Mouse (Mus musculus): ENCODE results near the gene Lrrc73. TPM values are rescaled to one million over a fixed set of nuclear protein-coding genes. Genes with fewer than 3 reads are reported as not detected.

Gene Lrrc73
- polyA plus RNA-seq (2014; fragmentation: Nextera tagmentation; extraction: Ambion mirVana): 0.70 and 0.79 TPM in 2 replicates

DNA sequence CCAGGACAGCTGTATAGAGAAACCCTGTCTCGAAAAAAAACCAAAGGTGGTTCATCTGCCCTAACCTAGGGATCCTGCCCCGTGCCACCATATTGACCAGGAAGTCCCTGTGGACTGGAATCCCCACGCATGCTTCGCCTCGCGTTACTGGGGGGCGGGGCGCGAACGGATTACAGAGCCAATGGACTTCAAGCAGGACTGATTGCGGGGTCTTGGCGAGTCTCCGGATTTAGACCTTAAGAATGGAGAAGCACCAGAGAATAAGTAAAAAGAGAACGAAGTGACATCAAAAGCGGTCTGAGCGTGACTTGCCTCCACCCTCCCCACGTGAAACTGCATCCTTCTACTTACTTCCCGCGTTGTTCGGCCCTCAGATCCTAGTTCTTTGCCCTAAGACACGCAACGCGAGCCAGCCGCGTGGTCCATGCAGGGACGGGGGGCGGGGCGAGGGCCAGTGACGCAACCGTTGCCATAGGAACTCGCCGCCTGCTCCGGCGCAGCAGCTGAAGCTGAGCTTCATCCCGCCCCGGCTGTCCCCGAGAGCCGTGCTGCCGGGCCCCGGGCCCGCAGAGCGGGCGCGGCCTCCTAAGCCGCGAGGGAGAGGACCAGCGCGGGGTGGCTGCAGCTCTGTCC lies at the start of gene Lrrc73:
Lrrc73 (plus strand) TSS at position 80 of the 633 bp plus-strand sequence.
- ATAC-seq (replicated peaks; ENCODE audit: insufficient number of reproducible peaks, low FRiP score, low TSS enrichment): peak; percentile 74
- no peaks in the 10 kb centered on the region for H3K9me3 ChIP-seq (replicated peaks; ENCODE audit: control insufficient read depth, low read length)
- H3K4me1 ChIP-seq (ENCODE audit: control insufficient read depth, insufficient read depth, low read length): peaks cover 10% of the 10 kb centered on the region; the same call in 1 of the 2 replicates
- H3K4me3 ChIP-seq (ENCODE audit: low read depth, low read length): peak within 1 kb of the TSS; percentile 71
- H3K4me2 ChIP-seq: peak within 1 kb of the TSS; percentile 100
- peaks cover 30% of the 10 kb centered on the region for H3K36me3 ChIP-seq (ENCODE audit: control insufficient read depth, insufficient read depth, low read length)
- H3K27me3 ChIP-seq (ENCODE audit: control insufficient read depth, insufficient read depth, low read length): peaks cover 22% of the 10 kb centered on the region
- 2% methylated on average over 48 of the region's 48 CpGs for WGBS (ENCODE audit: insufficient replicate concordance)
- no peak within 1 kb of the TSS for H3K27ac ChIP-seq (ENCODE audit: low read depth, low read length)
- H3K9ac ChIP-seq (ENCODE audit: low read depth, low read length): peak within 1 kb of the TSS; percentile 17

DNA sequence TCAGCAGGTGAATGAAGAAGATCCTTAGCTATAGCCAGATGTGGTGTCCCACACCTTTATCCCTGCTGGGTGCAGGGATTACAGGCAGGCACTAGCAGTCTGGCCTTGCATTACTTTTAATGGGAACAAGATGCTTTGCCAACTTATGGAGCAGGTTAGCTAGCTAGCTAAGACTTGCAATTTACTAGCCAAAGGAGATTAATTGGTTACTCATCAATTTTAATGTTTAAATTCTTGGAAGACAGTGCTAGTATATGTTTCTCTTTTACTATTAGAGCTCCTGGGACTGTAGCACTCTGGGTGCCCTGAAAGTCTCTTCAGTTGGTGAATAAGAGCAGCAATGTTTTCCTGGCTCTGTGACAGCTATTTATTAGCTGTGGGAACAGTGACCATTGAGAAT lies 46.7 kb upstream of the Lrrc73 start:
- peaks cover 31% of the 10 kb centered on the region for H3K36me3 ChIP-seq (ENCODE audit: control insufficient read depth, insufficient read depth, low read length)

DNA sequence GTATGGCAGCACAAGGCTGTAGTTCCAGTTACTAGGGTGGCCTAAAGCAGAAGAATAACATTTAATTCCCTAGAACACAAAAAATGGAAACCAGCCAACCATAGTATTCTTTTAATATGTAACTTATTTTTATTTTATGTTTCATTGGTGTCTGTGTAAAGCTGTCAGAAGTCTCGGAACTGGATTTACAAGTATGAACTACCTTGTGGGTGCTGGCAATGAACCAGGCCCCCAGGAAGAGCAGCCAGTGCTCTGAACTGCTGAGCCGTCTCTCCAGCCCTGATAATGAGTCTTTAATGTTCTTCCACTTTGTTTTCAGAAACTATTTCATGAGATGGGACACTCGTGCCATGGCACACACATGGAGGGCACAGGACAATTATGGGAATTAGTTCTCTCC lies 42.8 kb upstream of the Lrrc73 start:
- Histone ChIP-seq H3K27me3 (ENCODE audit: control insufficient read depth, insufficient read depth, low read length) (no peaks in the 10 kb centered on the region), H3K27ac (ENCODE audit: low read depth, low read length) (no peak overlapping the region), H3K4me3 (ENCODE audit: low read depth, low read length) (no peak overlapping the region), H3K4me2 (no peak overlapping the region), H3K36me3 (ENCODE audit: control insufficient read depth, insufficient read depth, low read length) (peaks cover 49% of the 10 kb centered on the region), H3K9ac (ENCODE audit: low read depth, low read length) (no peak overlapping the region), H3K9me3 (replicated peaks; ENCODE audit: control insufficient read depth, low read length) (no peaks in the 10 kb centered on the region), H3K4me1 (ENCODE audit: control insufficient read depth, insufficient read depth, low read length) (no peaks in the 10 kb centered on the region)
- WGBS (ENCODE audit: insufficient replicate concordance): 91% methylated on average over 3 of the region's 3 CpGs
- no peak for ATAC-seq (replicated peaks; ENCODE audit: insufficient number of reproducible peaks, low FRiP score, low TSS enrichment)

More for the DNA sequence above, 46.7 kb upstream of the Lrrc73 start:
- ATAC-seq (replicated peaks; ENCODE audit: insufficient number of reproducible peaks, low FRiP score, low TSS enrichment): no peak
- peaks cover 12% of the 10 kb centered on the region for H3K4me1 ChIP-seq (ENCODE audit: control insufficient read depth, insufficient read depth, low read length)
- H3K27ac ChIP-seq (ENCODE audit: low read depth, low read length): no peak overlapping the region
- no peak overlapping the region for H3K4me2 ChIP-seq
- H3K9ac ChIP-seq (ENCODE audit: low read depth, low read length): no peak overlapping the region
- H3K27me3 ChIP-seq (ENCODE audit: control insufficient read depth, insufficient read depth, low read length): no peaks in the 10 kb centered on the region
- H3K4me3 ChIP-seq (ENCODE audit: low read depth, low read length): no peak overlapping the region
- no peaks in the 10 kb centered on the region for H3K9me3 ChIP-seq (replicated peaks; ENCODE audit: control insufficient read depth, low read length)

DNA sequence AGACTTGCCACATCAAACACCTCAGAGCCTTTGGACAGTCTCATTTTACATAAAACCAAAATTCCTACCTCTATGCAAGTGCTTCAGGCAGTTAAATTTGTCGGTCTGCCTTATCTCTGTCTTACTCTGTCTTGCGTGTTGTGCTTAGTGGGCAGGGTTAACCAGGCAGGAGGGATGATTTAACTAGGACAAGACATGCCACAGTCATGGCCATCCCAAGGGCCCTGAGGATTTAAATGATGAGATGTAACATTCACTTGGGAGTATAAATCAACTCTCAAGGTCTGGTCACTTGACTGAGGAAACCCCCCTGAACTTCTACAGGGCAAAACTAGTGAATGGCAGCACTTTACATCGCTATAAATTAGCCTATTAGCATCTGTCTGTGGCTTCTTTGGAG lies 31.7 kb upstream of the Lrrc73 start:
- no peaks in the 10 kb centered on the region for H3K9me3 ChIP-seq (replicated peaks; ENCODE audit: control insufficient read depth, low read length)
- no peak overlapping the region for H3K9ac ChIP-seq (ENCODE audit: low read depth, low read length)
- no peak for ATAC-seq (replicated peaks; ENCODE audit: insufficient number of reproducible peaks, low FRiP score, low TSS enrichment)
- H3K4me3 ChIP-seq (ENCODE audit: low read depth, low read length): no peak overlapping the region
- H3K4me2 ChIP-seq: no peak overlapping the region
- H3K27ac ChIP-seq (ENCODE audit: low read depth, low read length): no peak overlapping the region
- no peaks in the 10 kb centered on the region for H3K27me3 ChIP-seq (ENCODE audit: control insufficient read depth, insufficient read depth, low read length)
- no peaks in the 10 kb centered on the region for H3K4me1 ChIP-seq (ENCODE audit: control insufficient read depth, insufficient read depth, low read length)
- peaks cover 40% of the 10 kb centered on the region for H3K36me3 ChIP-seq (ENCODE audit: control insufficient read depth, insufficient read depth, low read length)
- WGBS (ENCODE audit: insufficient replicate concordance): 85% methylated on average over 3 of the region's 3 CpGs

DNA sequence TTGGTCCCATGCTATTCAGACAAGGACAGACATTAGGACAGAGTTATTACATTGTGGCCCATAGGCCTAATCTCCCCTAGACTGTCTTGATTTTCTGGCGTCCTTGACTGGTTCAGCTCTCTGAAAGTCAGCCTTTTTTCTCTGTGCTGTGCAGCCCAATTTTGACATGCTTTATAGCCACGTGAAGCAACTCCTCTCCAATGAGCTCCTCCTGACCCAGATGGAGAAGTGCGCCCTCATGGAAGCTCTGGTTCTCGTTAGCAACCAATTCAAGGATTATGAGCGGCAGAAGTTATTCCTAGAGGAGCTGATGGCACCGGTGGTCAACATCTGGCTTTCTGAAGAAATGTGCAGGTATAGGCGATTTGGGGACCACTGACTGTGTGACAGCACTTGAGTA lies 25.8 kb upstream of the Lrrc73 start:
- Histone ChIP-seq H3K27me3 (ENCODE audit: control insufficient read depth, insufficient read depth, low read length) (no peaks in the 10 kb centered on the region; the same call in 1 of the 2 replicates), H3K4me3 (ENCODE audit: low read depth, low read length) (no peak overlapping the region), H3K36me3 (ENCODE audit: control insufficient read depth, insufficient read depth, low read length) (peaks cover 43% of the 10 kb centered on the region), H3K27ac (ENCODE audit: low read depth, low read length) (no peak overlapping the region), H3K4me1 (ENCODE audit: control insufficient read depth, insufficient read depth, low read length) (no peaks in the 10 kb centered on the region), H3K9me3 (replicated peaks; ENCODE audit: control insufficient read depth, low read length) (no peaks in the 10 kb centered on the region), H3K4me2 (no peak overlapping the region), H3K9ac (ENCODE audit: low read depth, low read length) (no peak overlapping the region)
- WGBS (ENCODE audit: insufficient replicate concordance): 89% methylated on average over 7 of the region's 7 CpGs
- no peak for ATAC-seq (replicated peaks; ENCODE audit: insufficient number of reproducible peaks, low FRiP score, low TSS enrichment)

DNA sequence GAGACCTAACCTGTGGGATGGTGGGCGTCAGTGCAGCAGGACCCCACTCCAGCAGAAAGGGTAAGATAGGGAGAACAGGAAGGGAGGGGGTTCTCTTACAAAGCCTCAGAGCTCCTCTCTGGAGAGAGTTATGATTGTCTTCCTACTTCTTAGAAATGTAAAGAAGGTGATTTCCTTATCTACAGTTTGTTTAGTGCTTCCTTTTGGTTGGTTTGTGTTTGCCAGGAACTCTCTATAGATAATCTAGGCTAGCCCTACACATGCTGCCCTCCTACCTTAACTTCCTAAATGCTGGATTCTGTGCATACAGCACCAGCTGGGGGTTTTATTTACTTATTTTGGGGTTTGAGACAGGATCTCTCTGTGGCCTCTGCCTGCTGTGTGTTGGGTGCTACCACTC lies 17.3 kb upstream of the Lrrc73 start:
- peaks cover 14% of the 10 kb centered on the region; the same call in 1 of the 2 replicates for H3K4me1 ChIP-seq (ENCODE audit: control insufficient read depth, insufficient read depth, low read length)
- H3K4me3 ChIP-seq (ENCODE audit: low read depth, low read length): no peak overlapping the region
- WGBS (ENCODE audit: insufficient replicate concordance): 47% methylated on average over 1 of the region's 1 CpGs
- no peak overlapping the region for H3K9ac ChIP-seq (ENCODE audit: low read depth, low read length)
- H3K27me3 ChIP-seq (ENCODE audit: control insufficient read depth, insufficient read depth, low read length): peaks cover 5% of the 10 kb centered on the region
- H3K9me3 ChIP-seq (replicated peaks; ENCODE audit: control insufficient read depth, low read length): no peaks in the 10 kb centered on the region
- no peak overlapping the region for H3K27ac ChIP-seq (ENCODE audit: low read depth, low read length)
- H3K36me3 ChIP-seq (ENCODE audit: control insufficient read depth, insufficient read depth, low read length): peaks cover 33% of the 10 kb centered on the region
- ATAC-seq (replicated peaks; ENCODE audit: insufficient number of reproducible peaks, low FRiP score, low TSS enrichment): no peak
- H3K4me2 ChIP-seq: no peak overlapping the region

DNA sequence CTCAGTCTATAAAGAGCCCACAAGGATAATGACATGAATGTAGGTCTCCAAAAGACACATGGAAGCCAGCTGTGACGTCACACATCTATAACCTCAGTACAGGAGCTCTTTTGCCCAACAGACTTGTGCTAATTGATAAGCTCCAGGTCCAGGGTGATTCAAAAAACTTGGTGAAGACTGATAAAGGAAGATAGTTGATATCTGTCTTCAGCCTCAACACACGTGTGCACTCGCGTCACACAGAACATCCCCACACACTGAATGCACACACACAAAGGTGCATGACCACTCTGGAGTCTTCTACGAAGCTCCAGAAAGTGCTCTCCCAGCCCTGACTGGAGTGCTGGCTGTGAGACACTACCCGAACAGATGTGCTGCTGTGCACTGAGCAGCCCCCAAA lies 16.3 kb upstream of the Lrrc73 start:
- Histone ChIP-seq H3K9me3 (replicated peaks; ENCODE audit: control insufficient read depth, low read length) (no peaks in the 10 kb centered on the region), H3K9ac (ENCODE audit: low read depth, low read length) (no peak overlapping the region), H3K4me2 (no peak overlapping the region), H3K4me1 (ENCODE audit: control insufficient read depth, insufficient read depth, low read length) (peaks cover 14% of the 10 kb centered on the region; the same call in 1 of the 2 replicates), H3K36me3 (ENCODE audit: control insufficient read depth, insufficient read depth, low read length) (peaks cover 31% of the 10 kb centered on the region), H3K27ac (ENCODE audit: low read depth, low read length) (no peak overlapping the region), H3K4me3 (ENCODE audit: low read depth, low read length) (no peak overlapping the region), H3K27me3 (ENCODE audit: control insufficient read depth, insufficient read depth, low read length) (peaks cover 6% of the 10 kb centered on the region)
- ATAC-seq (replicated peaks; ENCODE audit: insufficient number of reproducible peaks, low FRiP score, low TSS enrichment): no peak
- 79% methylated on average over 6 of the region's 6 CpGs for WGBS (ENCODE audit: insufficient replicate concordance)

DNA sequence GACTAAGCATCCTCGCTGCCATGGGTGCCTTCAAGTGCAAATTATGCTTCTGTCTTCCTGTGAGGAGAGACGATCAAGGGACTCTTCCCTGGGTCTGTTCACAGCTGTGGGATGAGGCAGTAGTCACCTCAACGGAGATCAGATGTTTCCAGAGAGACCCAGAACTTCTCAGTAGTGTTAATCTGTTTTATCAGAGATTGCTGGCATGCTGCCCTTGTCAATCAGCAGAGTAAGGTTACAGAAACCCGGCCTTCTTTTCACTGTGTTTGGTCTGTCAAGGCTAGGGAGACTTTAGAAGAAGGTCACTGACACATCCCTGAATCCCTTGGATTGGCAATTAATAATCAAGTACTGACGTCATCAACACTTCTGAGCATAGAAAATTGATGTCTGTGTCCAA lies 15.9 kb upstream of the Lrrc73 start:
- Histone ChIP-seq H3K9me3 (replicated peaks; ENCODE audit: control insufficient read depth, low read length) (no peaks in the 10 kb centered on the region), H3K4me1 (ENCODE audit: control insufficient read depth, insufficient read depth, low read length) (peaks cover 14% of the 10 kb centered on the region; the same call in 1 of the 2 replicates), H3K4me2 (no peak overlapping the region), H3K36me3 (ENCODE audit: control insufficient read depth, insufficient read depth, low read length) (peaks cover 35% of the 10 kb centered on the region), H3K27ac (ENCODE audit: low read depth, low read length) (no peak overlapping the region), H3K27me3 (ENCODE audit: control insufficient read depth, insufficient read depth, low read length) (peaks cover 9% of the 10 kb centered on the region), H3K4me3 (ENCODE audit: low read depth, low read length) (no peak overlapping the region), H3K9ac (ENCODE audit: low read depth, low read length) (no peak overlapping the region)
- WGBS (ENCODE audit: insufficient replicate concordance): 65% methylated on average over 5 of the region's 5 CpGs
- ATAC-seq (replicated peaks; ENCODE audit: insufficient number of reproducible peaks, low FRiP score, low TSS enrichment): no peak

DNA sequence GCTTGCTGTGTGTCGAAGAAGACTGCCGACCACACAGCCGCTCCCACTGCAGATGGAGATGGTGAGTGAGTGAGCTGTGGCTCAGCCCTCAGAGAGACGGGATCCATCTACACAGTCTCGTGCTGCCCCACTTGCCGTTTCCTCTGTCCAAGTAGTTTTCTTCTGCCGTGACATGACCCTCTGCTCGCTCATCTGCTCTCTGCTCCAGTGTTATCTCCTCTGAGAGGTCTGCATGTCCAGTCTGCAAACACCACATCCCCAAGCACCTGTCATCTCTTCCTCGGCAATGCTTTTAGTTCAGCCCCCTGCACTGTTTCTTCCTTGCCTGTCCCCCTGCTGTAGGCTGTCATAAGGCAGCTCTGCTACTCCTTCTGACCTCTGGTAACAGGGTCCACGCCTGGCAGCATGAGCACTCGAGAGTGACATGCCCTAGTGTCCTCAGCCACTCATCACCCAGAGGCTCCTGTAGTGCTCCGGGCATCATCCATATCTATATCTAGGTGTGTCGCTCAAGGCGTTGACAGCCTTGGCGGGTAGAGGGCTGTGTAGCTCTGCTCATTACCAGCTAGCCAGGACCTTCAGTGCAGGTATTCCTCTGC lies 13.7 kb upstream of the Lrrc73 start:
- Histone ChIP-seq H3K9ac (ENCODE audit: low read depth, low read length) (no peak overlapping the region), H3K9me3 (replicated peaks; ENCODE audit: control insufficient read depth, low read length) (no peaks in the 10 kb centered on the region), H3K4me1 (ENCODE audit: control insufficient read depth, insufficient read depth, low read length) (peaks cover 14% of the 10 kb centered on the region; the same call in 1 of the 2 replicates), H3K27ac (ENCODE audit: low read depth, low read length) (no peak overlapping the region), H3K4me3 (ENCODE audit: low read depth, low read length) (no peak overlapping the region), H3K36me3 (ENCODE audit: control insufficient read depth, insufficient read depth, low read length) (peaks cover 39% of the 10 kb centered on the region), H3K27me3 (ENCODE audit: control insufficient read depth, insufficient read depth, low read length) (peaks cover 9% of the 10 kb centered on the region), H3K4me2 (peak overlapping the region; percentile 1; the same call in 1 of the 2 replicates)
- ATAC-seq (replicated peaks; ENCODE audit: insufficient number of reproducible peaks, low FRiP score, low TSS enrichment): peak; percentile 79
- 49% methylated on average over 15 of the region's 15 CpGs for WGBS (ENCODE audit: insufficient replicate concordance)

Data from heart, embryonic 11.5 days (tissue).